Mouse (Mus musculus): Measurements from ENCODE around the gene Ccdc50. TPM values are rescaled to one million over a fixed set of nuclear protein-coding genes. Genes with fewer than 3 reads are reported as not detected.
A peak's percentile ranks its signal among the peaks of the same experiment; 100 is the strongest.

Ccdc50 gene
- 38.9 and 41.6 TPM in 2 replicates for polyA plus RNA-seq (2015; fragmentation: Nextera tagmentation; extraction: Ambion mirVana)

GRCm38 (mm10) chr16:27388761-27389451, at the start of gene Ccdc50:
TSS of gene Ccdc50 (plus strand) at chr16:27388869.
- Histone ChIP-seq H3K9me3 (ENCODE audit: control insufficient read depth, low read length) (no peaks in the 10 kb centered on the region), H3K4me1 (replicated peaks; ENCODE audit: control insufficient read depth, insufficient read depth, low read length) (peaks cover 18% of the 10 kb centered on the region), H3K27ac (ENCODE audit: low read length) (peak within 1 kb of the TSS; percentile 94), H3K27me3 (ENCODE audit: control insufficient read depth, insufficient read depth, low read depth, low read length) (no peaks in the 10 kb centered on the region), H3K36me3 (ENCODE audit: control insufficient read depth, insufficient read depth, low read length) (no peaks in the 10 kb centered on the region), H3K9ac (ENCODE audit: low read length) (peak within 1 kb of the TSS; percentile 92), H3K4me3 (ENCODE audit: low read length) (peak within 1 kb of the TSS; percentile 90), H3K4me2 (ENCODE audit: low read depth, low read length) (peak within 1 kb of the TSS; percentile 75)
- peak; percentile 97 for ATAC-seq (ENCODE audit: low read depth)
- under 1% methylated on average over 67 of the region's 69 CpGs for WGBS

GRCm38 (mm10) chr16:27347521-27347920, 41.1 kb upstream of the Ccdc50 start:
- H3K4me3 ChIP-seq (ENCODE audit: low read length), result no peak overlapping the region
- no peak overlapping the region for H3K9ac ChIP-seq (ENCODE audit: low read length)
- H3K27me3 ChIP-seq (ENCODE audit: control insufficient read depth, insufficient read depth, low read depth, low read length), result no peaks in the 10 kb centered on the region
- no peaks in the 10 kb centered on the region for H3K4me1 ChIP-seq (replicated peaks; ENCODE audit: control insufficient read depth, insufficient read depth, low read length)
- H3K27ac ChIP-seq (ENCODE audit: low read length), result no peak overlapping the region
- no peak for ATAC-seq (ENCODE audit: low read depth)
- H3K36me3 ChIP-seq (ENCODE audit: control insufficient read depth, insufficient read depth, low read length), result no peaks in the 10 kb centered on the region
- H3K4me2 ChIP-seq (ENCODE audit: low read depth, low read length), result no peak overlapping the region
- no peaks in the 10 kb centered on the region for H3K9me3 ChIP-seq (ENCODE audit: control insufficient read depth, low read length)
- WGBS, result 61% methylated on average over 3 of the region's 3 CpGs

GRCm38 (mm10) chr16:27348359-27348758, 40.3 kb upstream of the Ccdc50 start:
- Histone ChIP-seq H3K4me1 (replicated peaks; ENCODE audit: control insufficient read depth, insufficient read depth, low read length) (no peaks in the 10 kb centered on the region), H3K9me3 (ENCODE audit: control insufficient read depth, low read length) (no peaks in the 10 kb centered on the region), H3K9ac (ENCODE audit: low read length) (no peak overlapping the region), H3K36me3 (ENCODE audit: control insufficient read depth, insufficient read depth, low read length) (no peaks in the 10 kb centered on the region), H3K27ac (ENCODE audit: low read length) (no peak overlapping the region), H3K4me3 (ENCODE audit: low read length) (no peak overlapping the region), H3K4me2 (ENCODE audit: low read depth, low read length) (no peak overlapping the region), H3K27me3 (ENCODE audit: control insufficient read depth, insufficient read depth, low read depth, low read length) (no peaks in the 10 kb centered on the region)
- ATAC-seq (ENCODE audit: low read depth), result no peak
- 65% methylated on average over 1 of the region's 1 CpGs for WGBS

GRCm38 (mm10) chr16:27349235-27349634, 39.4 kb upstream of the Ccdc50 start:
- Histone ChIP-seq H3K4me1 (replicated peaks; ENCODE audit: control insufficient read depth, insufficient read depth, low read length) (no peaks in the 10 kb centered on the region), H3K4me2 (ENCODE audit: low read depth, low read length) (no peak overlapping the region), H3K4me3 (ENCODE audit: low read length) (no peak overlapping the region), H3K9me3 (ENCODE audit: control insufficient read depth, low read length) (no peaks in the 10 kb centered on the region), H3K36me3 (ENCODE audit: control insufficient read depth, insufficient read depth, low read length) (no peaks in the 10 kb centered on the region), H3K27ac (ENCODE audit: low read length) (no peak overlapping the region), H3K27me3 (ENCODE audit: control insufficient read depth, insufficient read depth, low read depth, low read length) (no peaks in the 10 kb centered on the region), H3K9ac (ENCODE audit: low read length) (no peak overlapping the region)
- no peak for ATAC-seq (ENCODE audit: low read depth)
- WGBS, result 81% methylated on average over 2 of the region's 2 CpGs

- Histone ChIP-seq H3K9me3 (ENCODE audit: control insufficient read depth, low read length) (no peaks in the 10 kb centered on the region), H3K4me3 (ENCODE audit: low read length) (no peak overlapping the region), H3K27ac (ENCODE audit: low read length) (no peak overlapping the region), H3K27me3 (ENCODE audit: control insufficient read depth, insufficient read depth, low read depth, low read length) (no peaks in the 10 kb centered on the region), H3K4me2 (ENCODE audit: low read depth, low read length) (no peak overlapping the region), H3K9ac (ENCODE audit: low read length) (no peak overlapping the region), H3K4me1 (replicated peaks; ENCODE audit: control insufficient read depth, insufficient read depth, low read length) (no peaks in the 10 kb centered on the region), H3K36me3 (ENCODE audit: control insufficient read depth, insufficient read depth, low read length) (no peaks in the 10 kb centered on the region)
- WGBS, result 82% methylated on average over 7 of the region's 7 CpGs
- no peak for ATAC-seq (ENCODE audit: low read depth)
Observed at GRCm38 (mm10) chr16:27349878-27350532, 38.7 kb upstream of the Ccdc50 start.

- Histone ChIP-seq H3K4me1 (replicated peaks; ENCODE audit: control insufficient read depth, insufficient read depth, low read length) (no peaks in the 10 kb centered on the region), H3K9me3 (ENCODE audit: control insufficient read depth, low read length) (no peaks in the 10 kb centered on the region), H3K36me3 (ENCODE audit: control insufficient read depth, insufficient read depth, low read length) (no peaks in the 10 kb centered on the region), H3K4me3 (ENCODE audit: low read length) (no peak overlapping the region), H3K27ac (ENCODE audit: low read length) (no peak overlapping the region), H3K9ac (ENCODE audit: low read length) (no peak overlapping the region), H3K4me2 (ENCODE audit: low read depth, low read length) (no peak overlapping the region), H3K27me3 (ENCODE audit: control insufficient read depth, insufficient read depth, low read depth, low read length) (no peaks in the 10 kb centered on the region)
- no peak for ATAC-seq (ENCODE audit: low read depth)
- WGBS, result 66% methylated on average over 2 of the region's 2 CpGs
Observed at GRCm38 (mm10) chr16:27354464-27354863, 34.2 kb upstream of the Ccdc50 start.

- Histone ChIP-seq H3K9me3 (ENCODE audit: control insufficient read depth, low read length) (no peaks in the 10 kb centered on the region), H3K36me3 (ENCODE audit: control insufficient read depth, insufficient read depth, low read length) (no peaks in the 10 kb centered on the region), H3K4me2 (ENCODE audit: low read depth, low read length) (no peak overlapping the region), H3K9ac (ENCODE audit: low read length) (no peak overlapping the region), H3K4me3 (ENCODE audit: low read length) (no peak overlapping the region), H3K27ac (ENCODE audit: low read length) (no peak overlapping the region), H3K4me1 (replicated peaks; ENCODE audit: control insufficient read depth, insufficient read depth, low read length) (no peaks in the 10 kb centered on the region), H3K27me3 (ENCODE audit: control insufficient read depth, insufficient read depth, low read depth, low read length) (no peaks in the 10 kb centered on the region)
- no peak for ATAC-seq (ENCODE audit: low read depth)
- WGBS, result 81% methylated on average over 1 of the region's 1 CpGs
Observed at GRCm38 (mm10) chr16:27360059-27360458, 28.6 kb upstream of the Ccdc50 start.

- no peaks in the 10 kb centered on the region for H3K9me3 ChIP-seq (ENCODE audit: control insufficient read depth, low read length)
- no peaks in the 10 kb centered on the region for H3K4me1 ChIP-seq (replicated peaks; ENCODE audit: control insufficient read depth, insufficient read depth, low read length)
- no peak within 1 kb of the TSS for H3K27ac ChIP-seq (ENCODE audit: low read length)
- WGBS, result 63% methylated on average over 8 of the region's 8 CpGs
- no peak within 1 kb of the TSS for H3K9ac ChIP-seq (ENCODE audit: low read length)
- H3K36me3 ChIP-seq (ENCODE audit: control insufficient read depth, insufficient read depth, low read length), result no peaks in the 10 kb centered on the region
- no peak for ATAC-seq (ENCODE audit: low read depth)
- H3K27me3 ChIP-seq (ENCODE audit: control insufficient read depth, insufficient read depth, low read depth, low read length), result no peaks in the 10 kb centered on the region
- H3K4me2 ChIP-seq (ENCODE audit: low read depth, low read length), result no peak within 1 kb of the TSS
- H3K4me3 ChIP-seq (ENCODE audit: low read length), result no peak within 1 kb of the TSS
Observed at GRCm38 (mm10) chr16:27370191-27370590, 18.5 kb upstream of the Ccdc50 start, which contains the start of gene Uts2b. TSS of gene Uts2b (minus strand) at chr16:27370239.

GRCm38 (mm10) chr16:27370700-27371099, 18.0 kb upstream of the Ccdc50 start:
- no peak overlapping the region for H3K4me2 ChIP-seq (ENCODE audit: low read depth, low read length)
- H3K4me3 ChIP-seq (ENCODE audit: low read length), result no peak overlapping the region
- H3K9me3 ChIP-seq (ENCODE audit: control insufficient read depth, low read length), result no peaks in the 10 kb centered on the region
- ATAC-seq (ENCODE audit: low read depth), result no peak
- 85% methylated on average over 2 of the region's 2 CpGs for WGBS
- no peaks in the 10 kb centered on the region for H3K36me3 ChIP-seq (ENCODE audit: control insufficient read depth, insufficient read depth, low read length)
- no peaks in the 10 kb centered on the region for H3K27me3 ChIP-seq (ENCODE audit: control insufficient read depth, insufficient read depth, low read depth, low read length)
- H3K27ac ChIP-seq (ENCODE audit: low read length), result no peak overlapping the region
- H3K9ac ChIP-seq (ENCODE audit: low read length), result no peak overlapping the region
- no peaks in the 10 kb centered on the region for H3K4me1 ChIP-seq (replicated peaks; ENCODE audit: control insufficient read depth, insufficient read depth, low read length)
